Mouse (Mus musculus): Measurements from ENCODE around the gene 4930572O03Rik.
"Not testable (repeated sequence)": the region's sequence is repeated elsewhere in the genome, so short reads cannot be mapped to it uniquely, and the experiment has no call there.

Gene 4930572O03Rik

GRCm38 (mm10) chr5:15618764-15619163, 38.1 kb downstream of the 4930572O03Rik start, which contains the start of gene Speer4d:
Speer4d (plus strand) TSS chr5:15619064.
- DNase-seq (ENCODE audit: low spot score in 2 of 2) = not testable (repeated sequence)

- DNase-seq (ENCODE audit: low spot score in 2 of 2) = not testable (repeated sequence)
Observed at GRCm38 (mm10) chr5:15616195-15616594, 40.7 kb downstream of the 4930572O03Rik start.

DNA sequence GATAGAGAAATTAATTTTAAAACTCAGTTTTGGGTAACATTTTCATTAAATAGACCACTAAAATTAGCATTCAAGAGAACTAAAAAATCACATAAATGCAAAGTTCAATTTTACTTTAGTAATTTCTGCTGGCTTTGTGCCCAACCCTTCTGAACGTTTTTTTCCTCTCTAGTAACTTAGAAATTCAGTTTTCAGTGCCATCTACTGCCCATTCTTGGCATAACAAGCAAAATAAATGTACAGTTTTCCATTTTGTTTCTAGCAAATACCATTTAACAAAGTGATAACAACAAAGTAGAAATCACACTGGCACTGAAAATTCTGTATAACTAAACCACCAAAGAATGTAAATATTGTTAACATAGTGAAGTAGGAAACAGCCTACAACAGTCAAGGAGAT, 46.2 kb downstream of the 4930572O03Rik start:
- not testable (repeated sequence) for DNase-seq (ENCODE audit: low spot score in 2 of 2)

- DNase-seq (ENCODE audit: low spot score in 2 of 2) = peak in 1 of 2 experiments; percentile 15
Observed at GRCm38 (mm10) chr5:15606677-15607076, 50.2 kb downstream of the 4930572O03Rik start.

DNA sequence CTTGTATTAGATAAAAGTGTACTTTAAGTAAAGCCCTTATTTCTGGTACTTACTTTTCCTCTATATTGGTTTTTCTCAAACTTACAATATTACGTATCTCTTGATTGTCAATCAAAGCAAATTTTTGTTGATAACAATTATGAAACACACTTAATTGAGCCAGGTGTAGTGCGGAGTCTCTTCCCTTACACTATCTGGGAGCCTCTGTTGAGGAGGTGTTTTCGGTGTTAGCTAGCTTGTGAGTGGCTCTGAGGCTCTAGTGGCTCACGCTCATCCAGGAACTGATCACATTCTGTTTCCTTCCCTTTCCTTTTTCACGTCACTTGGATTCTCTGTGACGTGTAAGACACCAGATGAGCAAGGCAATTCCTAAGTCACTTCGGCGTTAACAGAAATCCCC, 53.3 kb downstream of the 4930572O03Rik start:
- not testable (repeated sequence) for DNase-seq (ENCODE audit: low spot score in 2 of 2)

DNA sequence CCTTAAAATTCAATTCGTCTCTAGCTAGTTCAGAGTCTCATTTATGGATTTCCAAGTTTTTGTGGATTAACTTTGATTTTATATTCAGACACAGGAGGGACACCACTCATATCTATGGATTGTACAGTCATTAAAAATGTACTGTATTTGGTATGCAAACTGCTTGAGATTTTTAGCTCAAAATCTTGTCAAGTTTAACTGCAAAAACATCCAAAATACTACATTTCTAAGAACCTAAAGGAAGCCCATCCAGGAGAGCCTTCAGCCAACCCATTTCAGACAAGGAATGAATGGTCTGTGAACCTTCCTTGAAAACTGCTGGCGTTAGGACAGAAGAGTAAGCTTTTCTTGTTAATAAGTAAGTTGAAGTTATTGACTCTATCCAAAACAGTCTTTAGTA, 53.9 kb downstream of the 4930572O03Rik start:
- not testable (repeated sequence) for DNase-seq (ENCODE audit: low spot score in 2 of 2)

DNA sequence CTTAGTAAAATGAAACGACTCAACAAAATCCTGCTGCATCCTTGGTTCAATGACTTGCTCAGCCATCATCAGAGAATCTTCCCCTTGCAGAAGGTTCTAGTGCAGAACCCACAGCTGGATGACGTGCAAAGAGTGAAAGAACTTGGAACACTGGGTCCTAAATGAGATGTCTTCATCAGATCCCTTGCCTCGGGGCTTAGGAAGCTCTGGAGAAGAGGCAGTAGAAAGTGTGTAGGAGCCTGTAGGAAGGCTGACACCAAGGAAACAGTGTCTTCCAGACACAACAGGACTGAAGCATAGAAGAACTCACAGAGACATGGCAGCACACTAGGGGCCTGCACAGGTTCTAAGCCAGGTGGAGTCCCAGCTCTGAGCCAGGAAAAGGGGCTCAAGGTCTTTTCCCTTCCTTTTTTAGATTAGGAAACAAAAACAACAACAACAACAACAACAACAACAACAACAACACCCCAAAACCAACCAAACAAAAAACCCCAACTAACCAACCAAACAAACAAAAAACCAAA, 54.4 kb downstream of the 4930572O03Rik start:
- DNase-seq (ENCODE audit: low spot score in 2 of 2) = not testable (repeated sequence)

Data from left cerebral cortex, adult 9 months (tissue).